Mouse (Mus musculus): ENCODE measurements around the gene Psors1c2.

Gene Psors1c2

GRCm38 (mm10) chr17:35517526-35517925 is 15.5 kb upstream of the Psors1c2 start:
- DNase-seq: no peak

DNA sequence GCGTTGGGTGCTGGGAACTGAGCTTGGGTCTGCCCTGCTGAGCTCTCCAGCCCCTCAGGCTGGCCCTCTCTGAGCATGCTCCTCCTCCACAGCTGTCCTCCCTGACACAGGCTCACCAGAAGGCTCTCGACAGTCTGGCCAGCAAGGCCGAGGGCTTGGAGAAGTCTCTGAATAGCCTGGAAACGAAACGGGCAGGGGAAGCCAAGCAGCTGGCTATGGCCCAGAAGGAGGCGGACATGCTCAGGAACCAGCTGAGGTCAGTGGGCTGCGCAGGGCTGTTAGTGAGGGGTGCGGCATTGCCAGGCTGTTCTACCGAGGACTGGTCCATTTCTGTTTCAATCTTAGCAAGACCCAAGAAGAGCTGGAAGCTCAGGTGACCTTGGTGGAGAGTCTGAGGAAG is 8.6 kb upstream of the Psors1c2 start:
- no peak for DNase-seq

GRCm38 (mm10) chr17:35526644-35527043 is 6.4 kb upstream of the Psors1c2 start:
- DNase-seq: no peak

DNA sequence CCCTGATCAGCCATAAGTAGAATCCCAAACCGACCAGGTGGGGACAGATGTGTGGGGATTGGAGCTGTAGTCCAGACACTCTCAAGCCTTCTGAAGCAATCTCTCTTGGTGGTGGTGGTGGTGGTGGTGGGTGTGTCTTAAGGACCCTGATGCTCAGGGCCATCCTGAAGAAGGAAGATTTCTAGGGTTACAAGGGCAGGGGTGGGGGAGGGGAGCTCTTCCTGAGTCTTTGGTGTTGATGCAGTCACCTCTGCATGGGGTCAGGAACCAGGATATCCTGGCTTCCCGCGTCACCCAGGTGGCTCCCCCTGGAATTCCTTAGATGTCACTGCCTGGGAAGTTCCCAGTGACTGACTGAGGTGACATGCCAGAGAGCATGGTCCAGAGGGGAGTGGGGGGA is 641 bp upstream of the Psors1c2 start:
- DNase-seq: no peak

- DNase-seq: peak; percentile 81
Measured at GRCm38 (mm10) chr17:35534343-35534742, 1.3 kb downstream of the Psors1c2 start.

DNA sequence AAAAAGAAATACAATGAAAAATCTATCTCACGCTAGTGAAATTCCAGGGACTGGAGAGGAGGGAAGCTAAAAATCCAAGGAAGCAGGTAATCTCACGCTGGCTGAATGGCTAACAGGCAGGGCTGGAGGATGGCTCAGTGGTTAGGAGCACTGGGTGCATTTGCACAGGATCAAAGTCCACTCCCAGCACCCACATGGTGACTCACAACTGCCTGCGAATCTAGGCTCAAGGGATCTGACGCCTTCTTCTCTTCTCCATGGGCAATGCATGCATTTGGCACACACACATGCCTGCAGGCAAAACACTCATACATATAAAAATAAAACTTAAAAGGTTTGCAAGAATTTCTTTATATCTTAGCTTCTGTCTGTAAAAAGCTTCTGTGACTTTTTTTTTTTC is 4.4 kb downstream of the Psors1c2 start:
- no peak for DNase-seq

GRCm38 (mm10) chr17:35538476-35538875 is 5.5 kb downstream of the Psors1c2 start:
- no peak for DNase-seq

DNA sequence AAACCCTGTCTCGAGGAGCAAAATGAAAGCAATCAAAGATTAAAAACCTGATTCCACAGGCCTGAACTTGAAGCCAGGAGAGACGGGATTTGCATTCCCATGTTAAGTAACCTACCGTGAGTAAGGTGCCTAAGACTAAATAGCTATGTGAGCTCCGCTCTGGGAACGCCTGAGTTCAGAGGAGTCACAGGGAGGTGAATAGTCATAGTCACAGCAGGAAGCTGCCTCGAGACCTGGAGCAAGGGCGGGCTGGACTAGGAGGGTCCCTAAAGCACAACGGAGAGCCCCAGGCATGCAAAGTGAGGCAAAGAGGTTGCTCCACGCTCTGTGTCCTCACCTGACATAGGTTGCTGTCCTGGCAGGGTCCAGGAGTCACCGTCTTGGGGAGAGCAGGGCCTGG is 6.5 kb downstream of the Psors1c2 start:
- DNase-seq: no peak

- DNase-seq: no peak
Measured at GRCm38 (mm10) chr17:35542761-35543411, 9.9 kb downstream of the Psors1c2 start.

- DNase-seq: no peak
Measured at GRCm38 (mm10) chr17:35543412-35543861, 10.4 kb downstream of the Psors1c2 start.

DNA sequence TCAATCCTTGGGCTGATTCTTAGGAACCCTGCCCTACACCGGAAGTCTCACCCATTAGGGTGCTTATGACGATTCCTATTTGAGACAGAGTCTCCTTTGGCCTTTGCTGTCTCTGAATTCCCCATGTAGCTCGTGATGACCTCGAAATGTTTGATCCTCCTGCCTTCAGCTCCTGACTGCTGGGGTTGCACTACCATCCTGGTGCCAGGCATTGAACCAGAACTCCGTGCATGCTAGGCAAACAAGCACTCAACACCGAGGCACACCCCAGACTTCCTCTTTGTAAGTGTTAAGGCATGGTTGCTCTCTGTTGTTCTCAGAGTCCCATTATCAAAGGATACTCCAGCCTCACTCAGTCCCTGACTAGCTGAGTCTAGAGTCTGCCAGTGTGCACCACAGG is 11.0 kb downstream of the Psors1c2 start:
- no peak for DNase-seq

DNA sequence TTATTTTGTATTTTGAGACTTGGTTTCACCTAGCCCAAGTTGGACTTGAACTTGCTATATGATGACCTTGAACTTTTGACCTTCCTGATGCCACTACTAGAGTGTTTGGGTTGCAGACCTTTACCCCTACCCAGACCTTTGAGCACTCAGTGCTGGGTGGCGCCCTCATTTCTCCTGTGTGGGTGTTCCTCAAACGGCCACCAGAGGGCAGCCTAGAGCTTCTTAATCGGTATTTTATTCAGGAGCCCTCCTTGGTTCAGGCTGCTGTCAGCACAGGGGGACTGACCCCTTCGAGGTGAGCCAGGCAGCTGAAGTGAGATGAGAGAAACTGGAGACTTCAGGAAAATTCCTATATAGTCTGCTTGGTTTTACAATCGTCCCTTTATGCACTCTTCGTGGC is 11.7 kb downstream of the Psors1c2 start:
- DNase-seq: peak; percentile 64

GRCm38 (mm10) chr17:35547465-35547864 is 14.5 kb downstream of the Psors1c2 start:
- no peak for DNase-seq

GRCm38 (mm10) chr17:35548636-35549035 is 15.6 kb downstream of the Psors1c2 start:
- no peak for DNase-seq

GRCm38 (mm10) chr17:35549437-35550142 is 16.6 kb downstream of the Psors1c2 start:
- DNase-seq: peak; percentile 55

- no peak for DNase-seq
Measured at GRCm38 (mm10) chr17:35550143-35550494, 17.1 kb downstream of the Psors1c2 start.

DNA sequence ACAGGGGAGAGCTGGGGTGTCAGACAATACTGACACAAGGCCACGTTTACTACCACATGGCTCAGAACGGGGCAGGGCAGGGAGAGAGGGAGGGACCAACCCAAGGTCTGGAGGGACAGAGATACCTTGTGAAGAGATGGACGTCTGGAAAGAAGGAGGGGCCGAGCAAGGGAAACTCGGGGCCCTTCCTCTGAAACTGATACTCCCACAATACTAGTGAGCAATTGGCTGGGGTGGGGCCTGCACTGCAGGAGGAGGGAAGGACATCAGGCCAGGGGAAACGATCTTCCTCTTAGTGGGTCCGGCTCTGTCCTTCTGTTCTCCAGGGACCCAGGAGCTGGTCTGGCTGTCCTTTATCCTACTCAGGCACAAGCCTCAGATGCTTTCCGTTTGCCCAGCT is 17.9 kb downstream of the Psors1c2 start:
- DNase-seq: no peak

DNA sequence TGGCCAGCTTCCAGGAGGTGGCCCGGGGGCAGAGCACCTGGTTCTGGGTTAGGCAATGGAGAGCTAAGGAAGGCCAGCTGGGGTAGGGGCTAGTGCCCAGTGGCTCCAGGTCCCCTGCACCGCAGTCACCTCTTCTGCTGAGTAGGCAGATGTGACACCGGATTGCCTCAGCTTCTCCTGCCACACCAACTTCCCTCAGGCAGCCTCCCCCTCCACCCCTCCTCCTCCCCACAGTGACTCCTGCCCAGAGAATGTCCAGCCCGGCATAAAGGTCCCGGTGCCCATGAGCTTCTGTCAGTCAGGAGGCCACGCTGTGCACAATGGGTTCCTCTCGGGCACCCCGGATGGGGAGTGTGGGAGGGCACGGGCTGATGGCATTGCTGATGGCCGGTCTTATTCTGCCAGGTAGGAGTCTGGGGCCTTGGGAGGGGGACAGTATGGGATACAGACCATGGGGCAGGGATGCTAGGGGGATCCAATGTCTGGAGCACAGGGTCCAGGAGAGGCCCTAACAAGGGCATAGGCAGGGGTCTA is 18.9 kb downstream of the Psors1c2 start, which contains the start of gene Cdsn:
Cdsn (plus strand) TSS at position 248 of the 534 bp plus-strand sequence.
- DNase-seq: no peak

GRCm38 (mm10) chr17:35554321-35554720 is 21.3 kb downstream of the Psors1c2 start:
- no peak for DNase-seq

- no peak for DNase-seq
Measured at GRCm38 (mm10) chr17:35554761-35555397, 21.9 kb downstream of the Psors1c2 start.

DNA sequence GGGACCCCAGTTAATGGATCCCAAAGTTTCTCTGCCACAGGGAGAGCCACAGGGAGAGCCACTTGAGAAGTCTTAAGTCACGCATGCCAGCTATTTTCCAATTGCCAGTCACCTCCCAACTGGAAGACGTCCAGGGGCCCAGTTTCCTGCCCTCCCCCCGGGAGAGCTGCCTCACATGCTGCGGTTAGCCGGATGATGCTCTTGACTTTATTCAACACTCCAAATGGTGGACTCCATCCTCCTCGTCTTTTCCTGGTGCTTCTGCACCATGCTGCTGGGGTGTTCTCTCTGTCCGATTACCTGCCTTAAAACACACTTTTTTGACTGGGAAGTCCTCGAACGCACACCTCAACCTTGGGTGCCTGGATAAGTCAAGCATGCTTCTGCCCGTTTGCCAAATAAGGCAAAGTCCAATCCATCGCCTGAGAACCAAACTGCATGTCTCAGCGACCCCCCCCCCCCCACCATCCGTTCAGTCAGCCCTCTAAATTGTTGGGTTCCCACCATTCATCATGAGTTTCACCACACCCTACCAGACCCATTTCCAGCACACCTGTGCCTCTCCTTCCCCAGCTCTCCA is 23.3 kb downstream of the Psors1c2 start:
- peak; percentile 56 for DNase-seq

DNA sequence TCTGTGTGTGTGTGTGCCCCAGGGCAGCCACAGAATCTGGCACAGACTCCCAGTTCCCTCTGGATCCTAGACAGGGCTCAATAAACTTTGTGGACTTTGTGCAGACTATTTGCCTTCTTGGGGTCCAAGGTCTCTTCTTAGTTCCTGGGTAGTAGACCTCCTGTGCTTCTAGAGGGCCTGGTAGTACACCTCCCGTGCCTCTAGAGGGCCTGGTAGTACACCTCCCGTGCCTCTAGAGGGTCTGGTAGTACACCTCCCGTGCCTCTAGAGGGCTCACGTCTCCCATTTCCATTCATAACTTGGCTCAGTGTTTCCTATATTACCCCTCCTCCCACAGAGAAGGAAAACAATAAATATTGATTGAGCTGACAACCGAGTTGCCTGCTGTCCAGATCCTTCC is 23.8 kb downstream of the Psors1c2 start:
- DNase-seq: peak; percentile 71

DNA sequence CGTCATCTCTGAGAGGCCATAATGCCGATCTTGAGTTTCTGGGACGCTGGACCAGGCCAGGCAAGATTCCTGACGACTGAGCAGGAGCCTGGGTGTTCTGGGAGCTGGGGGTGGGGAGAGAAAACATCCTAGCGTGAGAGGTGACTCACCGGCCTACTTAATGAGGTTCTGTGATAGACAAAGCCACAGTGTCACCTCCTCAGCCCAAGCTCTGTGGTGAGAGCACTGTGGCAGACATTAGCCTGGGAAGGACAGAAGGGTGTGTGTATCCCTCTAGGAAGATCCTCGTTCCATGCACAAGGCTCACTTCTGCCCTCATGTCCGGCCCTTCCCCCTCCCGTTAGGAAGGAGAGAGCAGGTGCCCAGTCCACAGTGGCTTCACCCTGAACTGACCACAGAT is 24.4 kb downstream of the Psors1c2 start:
- no peak for DNase-seq

Measured in kidney, adult 18-20 months (tissue).